Mouse (Mus musculus) limb, embryonic 14.5 days (tissue): ENCODE results near the gene Mtfmt. TPM values are rescaled to one million over a fixed set of nuclear protein-coding genes. Genes with fewer than 3 reads are reported as not detected.

ENCODE experiments used
- ATAC-seq: fragments of 200-750 bp; cut with Nextera tagmentation; 2 replicates; pipeline ENCODE4 v1.8.0; 2017; ENCODE audit warnings: low read depth, moderate number of reproducible peaks, moderate TSS enrichment; ENCODE audit not compliant: low FRiP score
- DNase-seq: peaks from one replicate; pipeline ENCODE4 v3.0.0-alpha.2; 2015; ENCODE audit warnings: low spot score
- H3K27ac ChIP-seq: fragments of 300-500 bp; sonication (generic); replicated peaks from 2 replicates; pipeline ENCODE4 v1.5.1; 2014; ENCODE audit warnings: low read depth, mild to moderate bottlenecking, low read length, moderate library complexity, mixed read lengths
- H3K27me3 ChIP-seq: fragments of 300-500 bp; sonication (generic); 2 replicates; pipeline ENCODE4 v1.6.1; 2014; ENCODE audit warnings: low read length, mixed read lengths; ENCODE audit not compliant: control insufficient read depth, insufficient read depth
- H3K36me3 ChIP-seq: fragments of 300-500 bp; sonication (generic); 2 replicates; pipeline ENCODE4 v1.6.1; 2014; ENCODE audit warnings: mild to moderate bottlenecking, low read length, moderate library complexity, mixed read lengths; ENCODE audit not compliant: control insufficient read depth, insufficient read depth
- H3K4me1 ChIP-seq: fragments of 300-500 bp; sonication (generic); 2 replicates; pipeline ENCODE4 v1.6.1; 2014; ENCODE audit warnings: antibody characterized with exemption, low read length, mixed read lengths; ENCODE audit not compliant: control insufficient read depth, insufficient read depth
- H3K4me2 ChIP-seq: fragments of 300-500 bp; sonication (generic); replicated peaks from 2 replicates; pipeline ENCODE4 v1.6.1; 2014; ENCODE audit warnings: low read depth, mild to moderate bottlenecking, low read length, moderate library complexity; ENCODE audit not compliant: severe bottlenecking
- H3K4me3 ChIP-seq: fragments of 300-500 bp; sonication (generic); replicated peaks from 2 replicates; pipeline ENCODE4 v1.5.1; 2014; ENCODE audit warnings: low read length
- H3K9ac ChIP-seq: fragments of 300-500 bp; sonication (generic); 2 replicates; pipeline ENCODE4 v1.6.1; 2014; ENCODE audit warnings: mild to moderate bottlenecking, low read depth, low read length, moderate library complexity; ENCODE audit not compliant: severe bottlenecking
- H3K9me3 ChIP-seq: fragments of 300-500 bp; sonication (generic); 2 replicates; pipeline ENCODE4 v1.6.1; 2016; ENCODE audit warnings: low read length; ENCODE audit not compliant: control insufficient read depth
- POLR2A ChIP-seq: fragments of 200-500 bp; IDR thresholded peaks from 2 replicates; pipeline ENCODE4 v1.8.0; 2012; ENCODE audit warnings: inconsistent platforms, mild to moderate bottlenecking, moderate library complexity, borderline replicate concordance; ENCODE audit not compliant: insufficient read depth, insufficient read length; ENCODE audit errors: extremely low read depth
- WGBS: fragments of 180-500 bp; shearing (Covaris S2); extraction: QIAGEN DNeasy Blood & Tissue Kit; methylation state at CpG from one replicate; pipeline ENCODE4 v1.1.7; 2014; 5-methylcytosine and 5-hydroxymethylcytosine counted together
- polyA plus RNA-seq, 2 experiments: library from polyadenylated mRNA; depleted of rRNA in 1 of 2; stranded (reverse) in 1 of 2; unstranded in 1 of 2; fragments of >200 nt; fragmentation: Nextera tagmentation in 1 of 2; extraction: Ambion mirVana in 1 of 2; gene quantifications; 2 replicates each; pipeline versions ENCODE4 v1.2.1 to v1.2.3; 2012 to 2014

The Mtfmt gene
- polyA plus RNA-seq, 2 experiments = 18.7 to 28.8 TPM

- H3K27me3 ChIP-seq = no peaks in the 10 kb centered on the region
- no peaks in the 10 kb centered on the region for H3K36me3 ChIP-seq
- ATAC-seq = no peak
- no peak overlapping the region for H3K4me3 ChIP-seq
- H3K27ac ChIP-seq = no peak overlapping the region
- no peaks in the 10 kb centered on the region for H3K4me1 ChIP-seq
- TF ChIP-seq POLR2A = no peak
- 54% methylated on average over 8 of the region's 8 CpGs for WGBS
- H3K4me2 ChIP-seq = no peak overlapping the region
- no peak overlapping the region for H3K9ac ChIP-seq
- H3K9me3 ChIP-seq = no peaks in the 10 kb centered on the region
- peak; percentile 67 for DNase-seq
Measured at GRCm38 (mm10) chr9:65502146-65502545, 66.6 kb downstream of the Mtfmt start.

Other genes starting within 250 kb of the Mtfmt start
- gene Parp16, start 240.4 kb upstream of the Mtfmt start, polyA plus RNA-seq (2012; rRNA removed) = 7.6 and 8.3 TPM in 2 replicates
- gene Parp16, start 240.4 kb upstream of the Mtfmt start, polyA plus RNA-seq (2014; fragmentation: Nextera tagmentation; extraction: Ambion mirVana) = 6.5 and 7.6 TPM in 2 replicates
- 5.5 and 6.5 TPM in 2 replicates for gene Cilp, start 170.6 kb upstream of the Mtfmt start, polyA plus RNA-seq (2012; rRNA removed)
- 7.2 and 9.5 TPM in 2 replicates for gene Cilp, start 170.6 kb upstream of the Mtfmt start, polyA plus RNA-seq (2014; fragmentation: Nextera tagmentation; extraction: Ambion mirVana)
- 19.6 and 23.8 TPM in 2 replicates for gene Clpx, start 141.5 kb upstream of the Mtfmt start, polyA plus RNA-seq (2012; rRNA removed)
- 52.7 and 55.6 TPM in 2 replicates for gene Clpx, start 141.5 kb upstream of the Mtfmt start, polyA plus RNA-seq (2014; fragmentation: Nextera tagmentation; extraction: Ambion mirVana)
- 16.2 and 18.0 TPM in 2 replicates for gene Pdcd7, start 89.7 kb upstream of the Mtfmt start, polyA plus RNA-seq (2012; rRNA removed)
- gene Pdcd7, start 89.7 kb upstream of the Mtfmt start, polyA plus RNA-seq (2014; fragmentation: Nextera tagmentation; extraction: Ambion mirVana) = 15.7 and 17.5 TPM in 2 replicates
- gene Ubap1l, start 74.7 kb upstream of the Mtfmt start, polyA plus RNA-seq (2012; rRNA removed) = 0.51 and 0.62 TPM in 2 replicates
- 0.21 TPM in 1 of 2 replicates, not detected in the other for gene Ubap1l, start 74.7 kb upstream of the Mtfmt start, polyA plus RNA-seq (2014; fragmentation: Nextera tagmentation; extraction: Ambion mirVana)
- gene Kbtbd13, start 44.1 kb upstream of the Mtfmt start, polyA plus RNA-seq (2012; rRNA removed) = 1.3 and 1.7 TPM in 2 replicates
- gene Kbtbd13, start 44.1 kb upstream of the Mtfmt start, polyA plus RNA-seq (2014; fragmentation: Nextera tagmentation; extraction: Ambion mirVana) = 1.3 and 1.5 TPM in 2 replicates
- 9.1 and 10.9 TPM in 2 replicates for gene Rasl12, start 37.3 kb upstream of the Mtfmt start, polyA plus RNA-seq (2012; rRNA removed)
- 9.6 and 9.9 TPM in 2 replicates for gene Rasl12, start 37.3 kb upstream of the Mtfmt start, polyA plus RNA-seq (2014; fragmentation: Nextera tagmentation; extraction: Ambion mirVana)
- not detected in 2 replicates for gene Slc51b, start 12.8 kb upstream of the Mtfmt start, polyA plus RNA-seq (2012; rRNA removed)
- gene Slc51b, start 12.8 kb upstream of the Mtfmt start, polyA plus RNA-seq (2014; fragmentation: Nextera tagmentation; extraction: Ambion mirVana) = not detected in 2 replicates
- 68.0 and 70.3 TPM in 2 replicates for gene Spg21, start 25.2 kb downstream of the Mtfmt start, polyA plus RNA-seq (2012; rRNA removed)
- gene Spg21, start 25.2 kb downstream of the Mtfmt start, polyA plus RNA-seq (2014; fragmentation: Nextera tagmentation; extraction: Ambion mirVana) = 147 and 169 TPM in 2 replicates
- gene Ankdd1a, start 84.4 kb downstream of the Mtfmt start, polyA plus RNA-seq (2012; rRNA removed) = 0.08 TPM in 1 of 2 replicates, not detected in the other
- gene Ankdd1a, start 84.4 kb downstream of the Mtfmt start, polyA plus RNA-seq (2014; fragmentation: Nextera tagmentation; extraction: Ambion mirVana) = not detected in 2 replicates
- 14.2 and 17.1 TPM in 2 replicates for gene Plekho2, start 144.3 kb downstream of the Mtfmt start, polyA plus RNA-seq (2012; rRNA removed)
- gene Plekho2, start 144.3 kb downstream of the Mtfmt start, polyA plus RNA-seq (2014; fragmentation: Nextera tagmentation; extraction: Ambion mirVana) = 14.4 and 14.7 TPM in 2 replicates
- gene Pif1, start 151.4 kb downstream of the Mtfmt start, polyA plus RNA-seq (2012; rRNA removed) = 16.2 and 19.2 TPM in 2 replicates
- 7.2 and 9.6 TPM in 2 replicates for gene Pif1, start 151.4 kb downstream of the Mtfmt start, polyA plus RNA-seq (2014; fragmentation: Nextera tagmentation; extraction: Ambion mirVana)
- 19.3 and 31.9 TPM in 2 replicates for gene Rbpms2, start 193.9 kb downstream of the Mtfmt start, polyA plus RNA-seq (2012; rRNA removed)
- gene Rbpms2, start 193.9 kb downstream of the Mtfmt start, polyA plus RNA-seq (2014; fragmentation: Nextera tagmentation; extraction: Ambion mirVana) = 10.3 and 13.8 TPM in 2 replicates
- 199 and 250 TPM in 2 replicates for gene Oaz2, start 232.2 kb downstream of the Mtfmt start, polyA plus RNA-seq (2012; rRNA removed)
- gene Oaz2, start 232.2 kb downstream of the Mtfmt start, polyA plus RNA-seq (2014; fragmentation: Nextera tagmentation; extraction: Ambion mirVana) = 221 and 260 TPM in 2 replicates